Mouse (Mus musculus): ENCODE data around the gene Zp2. TPM values are rescaled to one million over a fixed set of nuclear protein-coding genes. Genes with fewer than 3 reads are reported as not detected.

Zp2 gene
- polyA plus RNA-seq, 1 experiment = 1.1 TPM

GRCm38 (mm10) chr7:120103019-120103567 lies 42.0 kb downstream of the Zp2 start:
- no peak for TF ChIP-seq CTCF (IDR thresholded peaks at IDR 0.05; ENCODE audit: borderline replicate concordance, control insufficient read depth, extremely low read depth, insufficient read depth, low read length, poor library complexity)
- TF ChIP-seq POLR2A (IDR thresholded peaks at IDR 0.05; ENCODE audit: control insufficient read depth, extremely low read depth, insufficient read depth, low read length, poor library complexity) = no peak
- H3K4me3 ChIP-seq (ENCODE audit: control insufficient read depth, insufficient read depth, low read length) = peak overlapping the region; percentile 58; the same call in 1 of the 2 replicates

GRCm38 (mm10) chr7:120102164-120102972 lies 42.7 kb downstream of the Zp2 start, which contains the start of gene Tmem159:
Gene Tmem159 (plus strand): TSS chr7:120102353.
- 2% methylated on average over 42 of the region's 42 CpGs for WGBS
- peak; percentile 25 for DNase-seq
- Histone ChIP-seq H3K4me3 (ENCODE audit: control insufficient read depth, insufficient read depth, low read length) (peak within 1 kb of the TSS; percentile 58), H3K4me1 (replicated peaks; ENCODE audit: control insufficient read depth, insufficient read depth, low read length) (peaks cover 9% of the 10 kb centered on the region; the same call in 1 of the 2 replicates), H3K27ac (ENCODE audit: control insufficient read depth, insufficient read depth, low read length) (no peak within 1 kb of the TSS), H3K36me3 (ENCODE audit: control insufficient read depth, insufficient read depth, low read length) (no peaks in the 10 kb centered on the region), H3K27me3 (ENCODE audit: control insufficient read depth, insufficient read depth, low read length) (no peaks in the 10 kb centered on the region; the same call in 1 of the 2 replicates)
- TF ChIP-seq CTCF (IDR thresholded peaks at IDR 0.05; ENCODE audit: borderline replicate concordance, control insufficient read depth, extremely low read depth, insufficient read depth, low read length, poor library complexity) = no peak
- TF ChIP-seq POLR2A (IDR thresholded peaks at IDR 0.05; ENCODE audit: control insufficient read depth, extremely low read depth, insufficient read depth, low read length, poor library complexity) = no peak

More at GRCm38 (mm10) chr7:120103019-120103567, 42.0 kb downstream of the Zp2 start:
- H3K27ac ChIP-seq (ENCODE audit: control insufficient read depth, insufficient read depth, low read length) = no peak overlapping the region
- no peak for DNase-seq
- peaks cover 9% of the 10 kb centered on the region; the same call in 1 of the 2 replicates for H3K4me1 ChIP-seq (replicated peaks; ENCODE audit: control insufficient read depth, insufficient read depth, low read length)
- 16% methylated on average over 25 of the region's 25 CpGs for WGBS
- no peaks in the 10 kb centered on the region for H3K36me3 ChIP-seq (ENCODE audit: control insufficient read depth, insufficient read depth, low read length)
- H3K27me3 ChIP-seq (ENCODE audit: control insufficient read depth, insufficient read depth, low read length) = no peaks in the 10 kb centered on the region; the same call in 1 of the 2 replicates

- WGBS = 39% methylated on average over 9 of the region's 9 CpGs
- no peaks in the 10 kb centered on the region for H3K36me3 ChIP-seq (ENCODE audit: control insufficient read depth, insufficient read depth, low read length)
- no peaks in the 10 kb centered on the region; the same call in 1 of the 2 replicates for H3K27me3 ChIP-seq (ENCODE audit: control insufficient read depth, insufficient read depth, low read length)
- H3K4me3 ChIP-seq (ENCODE audit: control insufficient read depth, insufficient read depth, low read length) = no peak overlapping the region
- DNase-seq = peak; percentile 32
- H3K27ac ChIP-seq (ENCODE audit: control insufficient read depth, insufficient read depth, low read length) = no peak overlapping the region
- H3K4me1 ChIP-seq (replicated peaks; ENCODE audit: control insufficient read depth, insufficient read depth, low read length) = peaks cover 9% of the 10 kb centered on the region; the same call in 1 of the 2 replicates
- no peak for TF ChIP-seq CTCF (IDR thresholded peaks at IDR 0.05; ENCODE audit: borderline replicate concordance, control insufficient read depth, extremely low read depth, insufficient read depth, low read length, poor library complexity)
- TF ChIP-seq POLR2A (IDR thresholded peaks at IDR 0.05; ENCODE audit: control insufficient read depth, extremely low read depth, insufficient read depth, low read length, poor library complexity) = no peak
Measured at GRCm38 (mm10) chr7:120098403-120098802, 46.7 kb downstream of the Zp2 start.

DNA sequence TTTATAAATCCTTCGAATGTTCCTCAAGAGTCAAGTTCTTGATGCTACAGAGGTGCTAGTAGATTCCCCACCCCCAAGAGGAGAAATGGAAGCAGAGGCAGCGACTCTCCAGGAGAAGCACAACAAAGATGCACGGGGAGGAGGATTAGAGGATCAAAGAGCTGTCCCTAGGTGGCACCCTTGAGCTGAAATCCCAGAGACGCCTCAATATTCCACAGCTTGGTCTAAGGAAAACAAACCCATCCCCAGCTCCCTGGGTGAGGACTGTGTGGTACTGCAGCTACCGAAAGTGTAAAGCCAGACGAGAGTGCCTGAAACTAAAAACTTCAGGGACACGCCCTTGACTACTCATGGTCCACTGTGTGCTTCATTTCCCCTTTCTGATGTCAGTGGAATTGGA lies 47.2 kb downstream of the Zp2 start:
- Histone ChIP-seq H3K4me1 (replicated peaks; ENCODE audit: control insufficient read depth, insufficient read depth, low read length) (peaks cover 4% of the 10 kb centered on the region; the same call in 1 of the 2 replicates), H3K27me3 (ENCODE audit: control insufficient read depth, insufficient read depth, low read length) (no peaks in the 10 kb centered on the region; the same call in 1 of the 2 replicates), H3K4me3 (ENCODE audit: control insufficient read depth, insufficient read depth, low read length) (no peak overlapping the region), H3K36me3 (ENCODE audit: control insufficient read depth, insufficient read depth, low read length) (no peaks in the 10 kb centered on the region), H3K27ac (ENCODE audit: control insufficient read depth, insufficient read depth, low read length) (no peak overlapping the region)
- DNase-seq = peak; percentile 6
- TF ChIP-seq CTCF (IDR thresholded peaks at IDR 0.05; ENCODE audit: borderline replicate concordance, control insufficient read depth, extremely low read depth, insufficient read depth, low read length, poor library complexity) (no peak), POLR2A (IDR thresholded peaks at IDR 0.05; ENCODE audit: control insufficient read depth, extremely low read depth, insufficient read depth, low read length, poor library complexity) (no peak)
- 12% methylated on average over 7 of the region's 7 CpGs for WGBS

DNA sequence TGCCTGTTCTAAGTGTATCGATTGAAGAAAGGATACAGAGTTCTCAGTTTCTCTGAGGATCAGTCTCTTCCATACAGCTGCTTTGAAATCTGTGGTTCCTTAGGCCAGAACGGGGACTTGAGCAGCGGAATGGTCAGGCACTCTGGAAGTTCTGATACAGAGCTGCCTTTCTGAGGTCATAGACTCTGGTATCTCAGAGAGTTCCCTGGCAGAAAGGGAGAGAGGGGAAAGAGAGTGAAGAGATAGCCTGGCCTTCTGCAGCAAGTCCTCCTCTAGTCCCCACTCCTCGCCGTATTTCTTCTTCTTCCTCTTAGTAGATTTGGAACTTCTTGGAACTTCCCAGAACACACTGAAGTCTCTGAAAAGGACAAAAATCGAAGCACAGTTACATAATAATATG lies 49.9 kb downstream of the Zp2 start, which contains the start of gene Dnah3:
Gene Dnah3 (minus strand): TSS at position 101 of the 400 bp plus-strand sequence.
- H3K4me1 ChIP-seq (replicated peaks; ENCODE audit: control insufficient read depth, insufficient read depth, low read length) = no peaks in the 10 kb centered on the region
- WGBS = 83% methylated on average over 6 of the region's 6 CpGs
- H3K27ac ChIP-seq (ENCODE audit: control insufficient read depth, insufficient read depth, low read length) = no peak within 1 kb of the TSS
- no peak for DNase-seq
- TF ChIP-seq CTCF (IDR thresholded peaks at IDR 0.05; ENCODE audit: borderline replicate concordance, control insufficient read depth, extremely low read depth, insufficient read depth, low read length, poor library complexity) (no peak), POLR2A (IDR thresholded peaks at IDR 0.05; ENCODE audit: control insufficient read depth, extremely low read depth, insufficient read depth, low read length, poor library complexity) (no peak)
- H3K36me3 ChIP-seq (ENCODE audit: control insufficient read depth, insufficient read depth, low read length) = no peaks in the 10 kb centered on the region
- no peaks in the 10 kb centered on the region for H3K27me3 ChIP-seq (ENCODE audit: control insufficient read depth, insufficient read depth, low read length)
- H3K4me3 ChIP-seq (ENCODE audit: control insufficient read depth, insufficient read depth, low read length) = no peak within 1 kb of the TSS

- TF ChIP-seq POLR2A (IDR thresholded peaks at IDR 0.05; ENCODE audit: control insufficient read depth, extremely low read depth, insufficient read depth, low read length, poor library complexity) (no peak), CTCF (IDR thresholded peaks at IDR 0.05; ENCODE audit: borderline replicate concordance, control insufficient read depth, extremely low read depth, insufficient read depth, low read length, poor library complexity) (no peak)
- H3K4me3 ChIP-seq (ENCODE audit: control insufficient read depth, insufficient read depth, low read length) = no peak overlapping the region
- no peak overlapping the region for H3K27ac ChIP-seq (ENCODE audit: control insufficient read depth, insufficient read depth, low read length)
- DNase-seq = no peak
- no peaks in the 10 kb centered on the region for H3K27me3 ChIP-seq (ENCODE audit: control insufficient read depth, insufficient read depth, low read length)
- no peaks in the 10 kb centered on the region for H3K4me1 ChIP-seq (replicated peaks; ENCODE audit: control insufficient read depth, insufficient read depth, low read length)
- 90% methylated on average over 3 of the region's 3 CpGs for WGBS
- H3K36me3 ChIP-seq (ENCODE audit: control insufficient read depth, insufficient read depth, low read length) = no peaks in the 10 kb centered on the region
Measured at GRCm38 (mm10) chr7:120094216-120094615, 50.9 kb downstream of the Zp2 start.

Measured in thymus, adult 2 months (tissue).